Mouse (Mus musculus): ENCODE results near the gene Hpn.

- no peak for TF ChIP-seq POLR2A (IDR thresholded peaks at IDR 0.05; ENCODE audit: borderline replicate concordance, extremely low read depth, insufficient read depth, insufficient read length, poor library complexity, severe bottlenecking)
- no peak for TF ChIP-seq CTCF (IDR thresholded peaks at IDR 0.05; ENCODE audit: borderline replicate concordance, extremely low read depth, insufficient read depth, insufficient read length)
Measured at GRCm38 (mm10) chr7:31160763-31161162, 45.7 kb upstream of the Hpn start.

Data from brain, embryonic 14.5 days (tissue).